Mouse (Mus musculus) hindbrain, postnatal 0 days (tissue): ENCODE data around the gene Pard6b. TPM values are rescaled to one million over a fixed set of nuclear protein-coding genes. Genes with fewer than 3 reads are reported as not detected.
A peak's percentile ranks its signal among the peaks of the same experiment; 100 is the strongest.
"Not testable (repeated sequence)": the region's sequence is repeated elsewhere in the genome, so short reads cannot be mapped to it uniquely, and the experiment has no call there.

Experiments
- ATAC-seq: fragments of 200-750 bp; cut with Nextera tagmentation; 2 replicates; pipeline ENCODE4 v1.8.0; 2017; ENCODE audit warnings: mild to moderate bottlenecking, moderate TSS enrichment, moderate library complexity
- DNase-seq: peaks from one replicate; pipeline ENCODE4 v3.0.0-alpha.2; 2015; ENCODE audit warnings: low spot score
- H3K27ac ChIP-seq: fragments of 300-500 bp; sonication (generic); 2 replicates; pipeline ENCODE4 v1.5.1; 2014; ENCODE audit warnings: mild to moderate bottlenecking
- H3K27me3 ChIP-seq: fragments of 300-500 bp; sonication (generic); 2 replicates; pipeline ENCODE4 v1.6.1; 2014; ENCODE audit warnings: low read length, mixed read lengths; ENCODE audit not compliant: insufficient read depth
- H3K36me3 ChIP-seq: fragments of 300-500 bp; sonication (generic); 2 replicates; pipeline ENCODE4 v1.6.1; 2014; ENCODE audit warnings: low read length, mixed read lengths; ENCODE audit not compliant: insufficient read depth
- H3K4me1 ChIP-seq: fragments of 300-500 bp; sonication (generic); 2 replicates; pipeline ENCODE4 v1.6.1; 2014; ENCODE audit warnings: antibody characterized with exemption, low read length, mixed read lengths; ENCODE audit not compliant: insufficient read depth
- H3K4me2 ChIP-seq: fragments of 300-500 bp; sonication (generic); 2 replicates; pipeline ENCODE4 v1.6.1; 2014; ENCODE audit warnings: low read depth, mild to moderate bottlenecking, low read length, moderate library complexity, mixed read lengths
- H3K4me3 ChIP-seq: fragments of 300-500 bp; sonication (generic); 2 replicates; pipeline ENCODE4 v1.5.1; 2014; ENCODE audit warnings: low read length
- H3K9ac ChIP-seq: fragments of 300-500 bp; sonication (generic); replicated peaks from 2 replicates; pipeline ENCODE4 v1.6.1; 2014; ENCODE audit warnings: mild to moderate bottlenecking, low read length, moderate library complexity, mixed read lengths
- H3K9me3 ChIP-seq: fragments of 300-500 bp; sonication (generic); 2 replicates; pipeline ENCODE4 v1.6.1; 2016; ENCODE audit warnings: low read length, mixed read lengths
- CTCF ChIP-seq: IDR thresholded peaks from 2 replicates; pipeline ENCODE4 v1.5.1; 2016; ENCODE audit warnings: antibody characterized with exemption, control low read depth, low read depth
- WGBS: fragments of 180-500 bp; shearing (Covaris S2); extraction: QIAGEN DNeasy Blood & Tissue Kit; methylation state at CpG from one replicate; pipeline ENCODE4 v1.1.7; 2014; 5-methylcytosine and 5-hydroxymethylcytosine counted together
- polyA plus RNA-seq: library from polyadenylated mRNA; unstranded; fragments of >200 nt; fragmentation: Nextera tagmentation; extraction: Ambion mirVana; gene quantifications from 2 replicates; pipeline ENCODE4 v1.2.1, GENCODE M21; 2015
- total RNA-seq: library from RNA; depleted of rRNA; stranded (reverse); fragments of >200 nt; gene quantifications from 2 replicates; pipeline ENCODE4 v1.2.3, GENCODE M21; 2014

The Pard6b gene
- total and polyA plus RNA-seq, 2 experiments from 2014 or later = 4.5 to 5.1 TPM

- Histone ChIP-seq H3K4me1 (peaks cover 6% of the 10 kb centered on the region; the same call in 1 of the 2 replicates), H3K4me3 (peak overlapping the region; percentile 19), H3K9me3 (no peaks in the 10 kb centered on the region), H3K4me2 (peak overlapping the region; percentile 52), H3K9ac (peak overlapping the region; percentile 44), H3K36me3 (no peaks in the 10 kb centered on the region), H3K27me3 (no peaks in the 10 kb centered on the region), H3K27ac (peak overlapping the region; percentile 76)
- DNase-seq (peak; percentile 88), ATAC-seq (peak; percentile 85)
- 16% methylated on average over 20 of the region's 20 CpGs for WGBS
- no peak for TF ChIP-seq CTCF
Measured at GRCm38 (mm10) chr2:168106701-168107178, 25.9 kb downstream of the Pard6b start.

GRCm38 (mm10) chr2:168107356-168107755 lies 26.6 kb downstream of the Pard6b start:
- H3K4me2 ChIP-seq = peak overlapping the region; percentile 52
- TF ChIP-seq CTCF = no peak
- H3K4me1 ChIP-seq = peaks cover 6% of the 10 kb centered on the region; the same call in 1 of the 2 replicates
- H3K36me3 ChIP-seq = no peaks in the 10 kb centered on the region
- no peak overlapping the region for H3K9ac ChIP-seq
- no peak overlapping the region; the same call in 1 of the 2 replicates for H3K4me3 ChIP-seq
- peak overlapping the region; percentile 76 for H3K27ac ChIP-seq
- ATAC-seq = no peak
- WGBS = 28% methylated on average over 15 of the region's 15 CpGs
- no peaks in the 10 kb centered on the region for H3K9me3 ChIP-seq
- H3K27me3 ChIP-seq = no peaks in the 10 kb centered on the region
- peak; percentile 51 for DNase-seq

GRCm38 (mm10) chr2:168107901-168108300 lies 27.1 kb downstream of the Pard6b start:
- not testable (repeated sequence) for H3K36me3 ChIP-seq, H3K4me3 ChIP-seq, H3K9me3 ChIP-seq, H3K4me1 ChIP-seq, H3K9ac ChIP-seq, ATAC-seq, H3K27ac ChIP-seq, DNase-seq, H3K4me2 ChIP-seq, H3K27me3 ChIP-seq
- WGBS = 85% methylated on average over 6 of the region's 6 CpGs

- Histone ChIP-seq H3K27ac (no peak overlapping the region), H3K9me3 (no peaks in the 10 kb centered on the region), H3K9ac (no peak overlapping the region), H3K4me1 (peaks cover 8% of the 10 kb centered on the region), H3K27me3 (no peaks in the 10 kb centered on the region), H3K4me3 (no peak overlapping the region), H3K36me3 (no peaks in the 10 kb centered on the region), H3K4me2 (no peak overlapping the region)
- TF ChIP-seq CTCF = peak; percentile 96
- 8% methylated on average over 7 of the region's 7 CpGs for WGBS
- DNase-seq (peak; percentile 63), ATAC-seq (0 out of 2 replicates have a peak, but pooled peaks have one; percentile 27)
Measured at GRCm38 (mm10) chr2:168111902-168112301, 31.1 kb downstream of the Pard6b start.

GRCm38 (mm10) chr2:168113263-168113662 lies 32.5 kb downstream of the Pard6b start:
- H3K27me3 ChIP-seq = no peaks in the 10 kb centered on the region
- H3K4me2 ChIP-seq = no peak overlapping the region
- H3K9ac ChIP-seq = no peak overlapping the region
- H3K27ac ChIP-seq = no peak overlapping the region
- 86% methylated on average over 9 of the region's 9 CpGs for WGBS
- no peaks in the 10 kb centered on the region for H3K9me3 ChIP-seq
- H3K4me3 ChIP-seq = no peak overlapping the region
- peaks cover 7% of the 10 kb centered on the region; the same call in 1 of the 2 replicates for H3K4me1 ChIP-seq
- DNase-seq = no peak
- H3K36me3 ChIP-seq = no peaks in the 10 kb centered on the region
- no peak for ATAC-seq
- TF ChIP-seq CTCF = no peak

- peak; percentile 31 for TF ChIP-seq CTCF
- no peak overlapping the region for H3K4me3 ChIP-seq
- H3K4me2 ChIP-seq = no peak overlapping the region
- no peaks in the 10 kb centered on the region for H3K27me3 ChIP-seq
- H3K4me1 ChIP-seq = peaks cover 7% of the 10 kb centered on the region; the same call in 1 of the 2 replicates
- no peak overlapping the region for H3K27ac ChIP-seq
- DNase-seq (peak; percentile 25), ATAC-seq (no peak)
- WGBS = 78% methylated on average over 5 of the region's 5 CpGs
- no peaks in the 10 kb centered on the region for H3K36me3 ChIP-seq
- no peaks in the 10 kb centered on the region for H3K9me3 ChIP-seq
- no peak overlapping the region for H3K9ac ChIP-seq
Measured at GRCm38 (mm10) chr2:168113692-168114091, 32.9 kb downstream of the Pard6b start.

- WGBS = 21% methylated on average over 17 of the region's 17 CpGs
- H3K9ac ChIP-seq = peak overlapping the region; percentile 41; the same call in 1 of the 2 replicates
- H3K9me3 ChIP-seq = no peaks in the 10 kb centered on the region
Measured at GRCm38 (mm10) chr2:168114699-168115350, 34.0 kb downstream of the Pard6b start.

More at GRCm38 (mm10) chr2:168114699-168115350, 34.0 kb downstream of the Pard6b start:
- ATAC-seq = peak; percentile 81
- no peak overlapping the region for H3K27ac ChIP-seq
- H3K4me2 ChIP-seq = no peak overlapping the region
- peak; percentile 67 for TF ChIP-seq CTCF
- peak; percentile 85 for DNase-seq
- peaks cover 7% of the 10 kb centered on the region; the same call in 1 of the 2 replicates for H3K4me1 ChIP-seq
- H3K36me3 ChIP-seq = no peaks in the 10 kb centered on the region
- no peaks in the 10 kb centered on the region for H3K27me3 ChIP-seq
- no peak overlapping the region for H3K4me3 ChIP-seq
